Comparison of ENCODE assay signal across 21 mouse cellular contexts in the genomic region with DNA sequence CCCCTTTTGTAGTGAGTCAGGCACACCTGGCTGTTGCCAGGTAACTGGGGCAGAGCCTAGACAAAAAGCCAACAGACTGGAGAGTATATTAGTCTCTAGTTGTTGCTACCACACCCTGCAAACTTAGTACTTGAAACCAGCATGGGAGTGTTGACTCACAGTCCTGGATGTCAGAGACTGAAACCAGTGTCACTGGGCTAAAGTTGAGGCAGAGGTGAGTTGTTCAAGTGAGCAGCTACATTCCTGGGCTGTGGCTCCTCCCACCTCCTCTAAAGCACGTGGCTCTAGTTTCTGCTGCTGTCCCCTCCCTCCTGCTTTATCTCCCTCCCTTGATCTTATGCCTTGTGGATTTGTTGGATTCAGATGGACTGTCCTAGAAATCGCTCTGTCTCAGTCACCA. TPM values are rescaled to one million over a fixed set of nuclear protein-coding genes. Genes with fewer than 3 reads are reported as not detected.
DNase-seq lines count a peak whose midpoint lies in the region; ATAC-seq and TF ChIP-seq lines count a peak whose summit lies in the region.
"Had no signal": no experiment of that assay in that cellular context is flagged by ENCODE, and none has a peak within 500 bp of the region (broad histone marks: within the 10 kb centered on the region; RNA-seq: fewer than 3 reads in every experiment).

No protein-coding gene starts in this region.

- no peaks in the 10 kb centered on the region for H3K36me3 ChIP-seq in lung, embryonic 14.5 days (ENCODE audit: insufficient read depth)
- H3K36me3 ChIP-seq in kidney, embryonic 16.5 days (ENCODE audit: insufficient read depth, low read length), result no peaks in the 10 kb centered on the region
- no peaks in the 10 kb centered on the region for H3K36me3 ChIP-seq in hindbrain, embryonic 12.5 days
- H3K36me3 ChIP-seq: embryonic facial prominence, embryonic 10.5 days; forebrain, embryonic 15.5 days; heart, embryonic 12.5 days; limb, embryonic 10.5 days had no signal

- no peak overlapping the region for H3K9ac ChIP-seq in lung, embryonic 14.5 days
- no peak overlapping the region for H3K9ac ChIP-seq in kidney, embryonic 16.5 days (replicated peaks; ENCODE audit: low read length)
- no peak overlapping the region for H3K9ac ChIP-seq in hindbrain, embryonic 12.5 days
- H3K9ac ChIP-seq: forebrain, embryonic 15.5 days; heart, embryonic 12.5 days had no signal

- DNase-seq in 3T3-L1 (ENCODE audit: low read depth, low spot score), result peak; percentile 75
- peak; percentile 65 for DNase-seq in R1 (ENCODE audit: low read depth, low spot score)
- DNase-seq in lung, embryonic 14.5 days, result peak; percentile 20
- peak; percentile 42 to 68 for DNase-seq in lung, postnatal 4 days
- no peak for DNase-seq in ovary, postnatal 14 days (ENCODE audit: low spot score)
- DNase-seq: B cell, adult 2 months; cerebellum, adult 11 months; cerebellum, adult 9-11 months; gastrocnemius, postnatal 14 days; heart, adult 11 months; heart, postnatal 10 days; kidney, adult 2 months; kidney, postnatal 14 days; liver had no signal

- no peak for ATAC-seq in lung, embryonic 14.5 days (ENCODE audit: insufficient read depth)
- ATAC-seq in kidney, embryonic 16.5 days (ENCODE audit: low FRiP score, low TSS enrichment), result no peak
- no peak for ATAC-seq in hindbrain, embryonic 12.5 days (ENCODE audit: low FRiP score)
- ATAC-seq: forebrain, embryonic 15.5 days had no signal

- H3K4me1 ChIP-seq in lung, embryonic 14.5 days (ENCODE audit: insufficient read depth), result 0 out of 2 replicates have a peak, but pooled peaks cover 4% of the 10 kb centered on the region
- H3K4me1 ChIP-seq in kidney, embryonic 16.5 days (ENCODE audit: insufficient read depth, low read length), result no peaks in the 10 kb centered on the region
- H3K4me1 ChIP-seq in hindbrain, embryonic 12.5 days, result no peaks in the 10 kb centered on the region
- H3K4me1 ChIP-seq: forebrain, embryonic 15.5 days; limb, embryonic 10.5 days had no signal

- no peaks in the 10 kb centered on the region for H3K9me3 ChIP-seq in lung, embryonic 14.5 days (ENCODE audit: low read depth, low read length)
- H3K9me3 ChIP-seq in kidney, embryonic 16.5 days (ENCODE audit: low read length), result no peaks in the 10 kb centered on the region
- H3K9me3 ChIP-seq in hindbrain, embryonic 12.5 days (replicated peaks), result no peaks in the 10 kb centered on the region
- H3K9me3 ChIP-seq: embryonic facial prominence, embryonic 10.5 days; forebrain, embryonic 15.5 days; heart, embryonic 12.5 days; limb, embryonic 10.5 days had no signal

- no peak overlapping the region for H3K4me3 ChIP-seq in lung, embryonic 14.5 days (ENCODE audit: low read depth, low read length)
- H3K4me3 ChIP-seq in kidney, embryonic 16.5 days (ENCODE audit: low read length), result no peak overlapping the region
- no peak overlapping the region for H3K4me3 ChIP-seq in hindbrain, embryonic 12.5 days
- H3K4me3 ChIP-seq: embryonic facial prominence, embryonic 10.5 days; forebrain, embryonic 15.5 days; heart, embryonic 12.5 days; limb, embryonic 10.5 days had no signal

- no peak for TF ChIP-seq CTCF in lung, embryonic 14.5 days (IDR thresholded peaks at IDR 0.05; ENCODE audit: low read depth)

- H3K27me3 ChIP-seq in lung, embryonic 14.5 days (ENCODE audit: insufficient read depth, low read length), result no peaks in the 10 kb centered on the region
- no peaks in the 10 kb centered on the region for H3K27me3 ChIP-seq in kidney, embryonic 16.5 days (ENCODE audit: insufficient read depth, low read length)
- H3K27me3 ChIP-seq in hindbrain, embryonic 12.5 days, result no peaks in the 10 kb centered on the region
- H3K27me3 ChIP-seq: forebrain, embryonic 15.5 days had no signal

- no peak overlapping the region for H3K4me2 ChIP-seq in lung, embryonic 14.5 days
- no peak overlapping the region for H3K4me2 ChIP-seq in kidney, embryonic 16.5 days (replicated peaks; ENCODE audit: low read depth, low read length)
- no peak overlapping the region for H3K4me2 ChIP-seq in hindbrain, embryonic 12.5 days (replicated peaks)
- H3K4me2 ChIP-seq: forebrain, embryonic 15.5 days; heart, embryonic 12.5 days had no signal

- WGBS in lung, embryonic 14.5 days, result 41% methylated on average over 2 of the region's 2 CpGs
- 37% methylated on average over 2 of the region's 2 CpGs for WGBS in kidney, embryonic 16.5 days
- 50% methylated on average over 2 of the region's 2 CpGs for WGBS in hindbrain, embryonic 12.5 days

- no peak overlapping the region for H3K27ac ChIP-seq in lung, embryonic 14.5 days (ENCODE audit: low read depth)
- no peak overlapping the region for H3K27ac ChIP-seq in kidney, embryonic 16.5 days (ENCODE audit: low read length)
- no peak overlapping the region for H3K27ac ChIP-seq in hindbrain, embryonic 12.5 days
- H3K27ac ChIP-seq: embryonic facial prominence, embryonic 10.5 days; forebrain, embryonic 15.5 days; limb, embryonic 10.5 days; macrophage had no signal

RNA-seq across cellular contexts. Expression of gene Kcne2, which starts 46.3 kb away (rescaled TPM):
- 0.21 and 0.26 TPM in 2 replicates for polyA plus RNA-seq in lung, embryonic 14.5 days (2014; fragmentation: Nextera tagmentation; extraction: Ambion mirVana)
- 0.21 TPM in 1 of 2 replicates, not detected in the other for polyA plus RNA-seq in kidney, embryonic 16.5 days (2015; fragmentation: Nextera tagmentation; extraction: Ambion mirVana)
- polyA plus RNA-seq in hindbrain, embryonic 12.5 days (2016; fragmentation: Nextera tagmentation; extraction: Ambion mirVana), result 17.7 and 25.6 TPM in 2 replicates
- polyA plus RNA-seq: kidney, adult 2 months; limb, embryonic 10.5 days; macrophage had no signal

RNA-seq across cellular contexts. Expression of gene Smim11, which starts 55.2 kb away (rescaled TPM):
- polyA plus RNA-seq in lung, embryonic 14.5 days (2014; fragmentation: Nextera tagmentation; extraction: Ambion mirVana), result 130 and 134 TPM in 2 replicates
- polyA plus RNA-seq in kidney, embryonic 16.5 days (2015; fragmentation: Nextera tagmentation; extraction: Ambion mirVana), result 101 and 110 TPM in 2 replicates
- polyA plus RNA-seq in hindbrain, embryonic 12.5 days (2016; fragmentation: Nextera tagmentation; extraction: Ambion mirVana), result 101 and 112 TPM in 2 replicates

Comparison
In these comparisons a context has a peak if more than half of its experiments do, and no peak if none do; other contexts are left out.
1. RNA of gene Kcne2, which starts 46.3 kb away (polyA plus RNA-seq): 17.7 to 25.6 TPM in hindbrain, embryonic 12.5 days; 0.21 TPM in kidney, embryonic 16.5 days and 0.21 to 0.26 TPM in lung, embryonic 14.5 days; every median in the first group is over 10 times any median in the second.